Mouse (Mus musculus) liver, adult 2 months (tissue): Measurements from ENCODE around the gene Katnb1. TPM values are rescaled to one million over a fixed set of nuclear protein-coding genes. Genes with fewer than 3 reads are reported as not detected.

Experiments
- DNase-seq: peaks from one replicate; pipeline ENCODE4 v3.0.0-alpha.2; 2011; ENCODE audit warnings: low read depth, low spot score; ENCODE audit errors: extremely low read depth
- H3K27ac ChIP-seq: fragments of 200-500 bp; replicated peaks from 2 replicates; pipeline ENCODE4 v1.5.1; 2012; ENCODE audit warnings: low read depth, mild to moderate bottlenecking, control low read depth, inconsistent platforms, low read length; ENCODE audit not compliant: insufficient read depth
- H3K27me3 ChIP-seq: fragments of 200-500 bp; 2 replicates; pipeline ENCODE4 v1.6.1; 2012; ENCODE audit warnings: mild to moderate bottlenecking, moderate library complexity, low read length, inconsistent platforms; ENCODE audit not compliant: control insufficient read depth, insufficient read depth
- H3K36me3 ChIP-seq: fragments of 200-500 bp; 2 replicates; pipeline ENCODE4 v1.6.1; 2012; ENCODE audit warnings: low read length, inconsistent platforms; ENCODE audit not compliant: control insufficient read depth, insufficient read depth
- H3K4me1 ChIP-seq: fragments of 200-500 bp; 2 replicates; pipeline ENCODE4 v1.6.1; 2011; ENCODE audit warnings: low read length; ENCODE audit not compliant: control insufficient read depth, insufficient read depth
- H3K4me3 ChIP-seq: fragments of 200-500 bp; 2 replicates; pipeline ENCODE4 v1.5.1; 2011; ENCODE audit warnings: low read depth, mild to moderate bottlenecking, control low read depth, low read length, moderate library complexity; ENCODE audit not compliant: insufficient read depth
- H3K79me2 ChIP-seq: fragments of 200-500 bp; 2 replicates; pipeline ENCODE4 v1.6.1; 2012; ENCODE audit warnings: inconsistent platforms, mild to moderate bottlenecking, low read length, moderate library complexity; ENCODE audit not compliant: control insufficient read depth, insufficient read depth
- H3K9ac ChIP-seq: fragments of 200-500 bp; 2 replicates; pipeline ENCODE4 v1.6.1; 2012; ENCODE audit warnings: low read depth, mild to moderate bottlenecking, control low read depth, inconsistent platforms, low read length
- CTCF ChIP-seq: fragments of 200-500 bp; IDR thresholded peaks from 2 replicates; pipeline ENCODE4 v1.5.1; 2011; ENCODE audit warnings: low read depth, low read length, control low read depth
- POLR2A ChIP-seq: fragments of 200-500 bp; IDR thresholded peaks from 2 replicates; pipeline ENCODE4 v1.6.1; 2011; ENCODE audit warnings: low read length, control low read depth; ENCODE audit not compliant: insufficient read depth; ENCODE audit errors: extremely low read depth
- WGBS: fragments of 180-500 bp; shearing (Covaris S2); methylation state at CpG from one replicate; pipeline ENCODE4 v1.1.7; 2018; 5-methylcytosine and 5-hydroxymethylcytosine counted together
- polyA plus RNA-seq: library from polyadenylated mRNA; depleted of rRNA; stranded (reverse); fragments of >200 nt; gene quantifications from 2 replicates; pipeline ENCODE4 v1.2.3, GENCODE M21; 2012
- total RNA-seq: library from RNA; depleted of rRNA; stranded (reverse); fragments of >200 nt; gene quantifications from 2 replicates; pipeline ENCODE4 v1.2.3, GENCODE M21; 2014

Gene Katnb1
- total and polyA plus RNA-seq, 2 experiments: 1.3 to 3.2 TPM

- no peaks in the 10 kb centered on the region for H3K36me3 ChIP-seq
- H3K4me1 ChIP-seq: peaks cover 32% of the 10 kb centered on the region
- H3K27me3 ChIP-seq: no peaks in the 10 kb centered on the region
- no peak overlapping the region for H3K4me3 ChIP-seq
- no peak overlapping the region for H3K9ac ChIP-seq
- peaks cover 8% of the 10 kb centered on the region; the same call in 1 of the 2 replicates for H3K79me2 ChIP-seq
- TF ChIP-seq POLR2A (no peak), CTCF (no peak)
- WGBS: 92% methylated on average over 2 of the region's 2 CpGs
- no peak for DNase-seq
- no peak overlapping the region for H3K27ac ChIP-seq
Observed at GRCm38 (mm10) chr8:95134186-95134585, 53.2 kb downstream of the Katnb1 start.

- no peaks in the 10 kb centered on the region for H3K27me3 ChIP-seq
- WGBS: 68% methylated on average over 3 of the region's 3 CpGs
- H3K4me1 ChIP-seq: peaks cover 29% of the 10 kb centered on the region
- no peaks in the 10 kb centered on the region for H3K36me3 ChIP-seq
- H3K9ac ChIP-seq: no peak overlapping the region
- TF ChIP-seq POLR2A (no peak), CTCF (no peak)
- H3K79me2 ChIP-seq: peaks cover 8% of the 10 kb centered on the region; the same call in 1 of the 2 replicates
- no peak for DNase-seq
- no peak overlapping the region for H3K27ac ChIP-seq
- H3K4me3 ChIP-seq: no peak overlapping the region
Observed at GRCm38 (mm10) chr8:95135242-95135641, 54.3 kb downstream of the Katnb1 start.

- H3K4me3 ChIP-seq: no peak overlapping the region
- TF ChIP-seq POLR2A (no peak), CTCF (no peak)
Observed at GRCm38 (mm10) chr8:95136218-95136617, 55.2 kb downstream of the Katnb1 start.

GRCm38 (mm10) chr8:95137201-95137600 is 56.2 kb downstream of the Katnb1 start:
- Histone ChIP-seq H3K9ac (peak overlapping the region; percentile 49), H3K79me2 (peaks cover 11% of the 10 kb centered on the region; the same call in 1 of the 2 replicates), H3K36me3 (no peaks in the 10 kb centered on the region), H3K27me3 (no peaks in the 10 kb centered on the region), H3K4me1 (peaks cover 21% of the 10 kb centered on the region), H3K27ac (peak overlapping the region; percentile 72), H3K4me3 (peak overlapping the region; percentile 45)
- DNase-seq: no peak
- TF ChIP-seq CTCF (no peak), POLR2A (no peak)
- 15% methylated on average over 12 of the region's 12 CpGs for WGBS

More at GRCm38 (mm10) chr8:95136218-95136617, 55.2 kb downstream of the Katnb1 start:
- Histone ChIP-seq H3K27ac (no peak overlapping the region), H3K79me2 (peaks cover 8% of the 10 kb centered on the region; the same call in 1 of the 2 replicates), H3K36me3 (no peaks in the 10 kb centered on the region), H3K27me3 (no peaks in the 10 kb centered on the region), H3K9ac (no peak overlapping the region), H3K4me1 (peaks cover 25% of the 10 kb centered on the region)
- peak; percentile 46 for DNase-seq
- WGBS: 28% methylated on average over 3 of the region's 3 CpGs

- TF ChIP-seq POLR2A: no peak
- no peak for TF ChIP-seq CTCF
- H3K27ac ChIP-seq: peak overlapping the region; percentile 72
- H3K27me3 ChIP-seq: no peaks in the 10 kb centered on the region
- H3K9ac ChIP-seq: peak overlapping the region; percentile 49
- peaks cover 23% of the 10 kb centered on the region for H3K4me1 ChIP-seq
- H3K36me3 ChIP-seq: no peaks in the 10 kb centered on the region
- 4% methylated on average over 28 of the region's 28 CpGs for WGBS
- peak; percentile 76 for DNase-seq
- H3K4me3 ChIP-seq: peak overlapping the region; percentile 45
- H3K79me2 ChIP-seq: peaks cover 11% of the 10 kb centered on the region; the same call in 1 of the 2 replicates
Observed at GRCm38 (mm10) chr8:95137641-95138098, 56.7 kb downstream of the Katnb1 start.

- Histone ChIP-seq H3K36me3 (no peaks in the 10 kb centered on the region), H3K27me3 (no peaks in the 10 kb centered on the region), H3K9ac (peak overlapping the region; percentile 47), H3K4me3 (peak overlapping the region; percentile 45), H3K4me1 (peaks cover 31% of the 10 kb centered on the region), H3K79me2 (peaks cover 11% of the 10 kb centered on the region; the same call in 1 of the 2 replicates), H3K27ac (peak overlapping the region; percentile 72)
- TF ChIP-seq POLR2A (no peak), CTCF (no peak)
- peak; percentile 68 for DNase-seq
- WGBS: 16% methylated on average over 6 of the region's 6 CpGs
Observed at GRCm38 (mm10) chr8:95138341-95139050, 57.5 kb downstream of the Katnb1 start.
